Mouse (Mus musculus) heart, adult 2 months (tissue): ENCODE measurements around the gene Lpcat3. TPM values are rescaled to one million over a fixed set of nuclear protein-coding genes. Genes with fewer than 3 reads are reported as not detected.
A peak's percentile ranks its signal among the peaks of the same experiment; 100 is the strongest.

ENCODE experiments used
- DNase-seq, 2 experiments: peaks; one replicate each; pipeline ENCODE4 v3.0.0; 2021
- H3K27ac ChIP-seq: fragments of 200-600 bp; 2 replicates; pipeline ENCODE4 v1.8.1; 2022
- H3K27me3 ChIP-seq: fragments of 200-500 bp; 2 replicates; pipeline ENCODE4 v1.6.1; 2012; ENCODE audit warnings: mild to moderate bottlenecking, low read length, inconsistent platforms, mixed read lengths; ENCODE audit not compliant: control insufficient read depth, insufficient read depth
- H3K36me3 ChIP-seq: fragments of 200-500 bp; 2 replicates; pipeline ENCODE4 v1.6.1; 2012; ENCODE audit warnings: low read length, inconsistent platforms; ENCODE audit not compliant: control insufficient read depth, insufficient read depth
- H3K4me1 ChIP-seq: fragments of 200-500 bp; 2 replicates; pipeline ENCODE4 v1.6.1; 2011; ENCODE audit warnings: low read length; ENCODE audit not compliant: control insufficient read depth, insufficient read depth
- H3K4me3 ChIP-seq: fragments of 200-600 bp; 2 replicates; pipeline ENCODE4 v1.8.1; 2022
- H3K79me2 ChIP-seq: fragments of 200-500 bp; replicated peaks from 2 replicates; pipeline ENCODE4 v1.6.1; 2012; ENCODE audit warnings: mild to moderate bottlenecking, inconsistent platforms, low read length, moderate library complexity, mixed read lengths; ENCODE audit not compliant: control insufficient read depth, insufficient read depth
- H3K9ac ChIP-seq: fragments of 200-500 bp; 2 replicates; pipeline ENCODE4 v1.6.1; 2012; ENCODE audit warnings: low read depth, mild to moderate bottlenecking, control low read depth, inconsistent platforms, low read length, mixed read lengths
- CTCF ChIP-seq: fragments of 200-600 bp; IDR thresholded peaks from 2 replicates; pipeline ENCODE4 v1.8.1; 2022; ENCODE audit warnings: antibody characterized with exemption, mild to moderate bottlenecking, moderate library complexity
- EP300 ChIP-seq: fragments of 200-500 bp; IDR thresholded peaks from 2 replicates; pipeline ENCODE4 v1.6.1; 2011; ENCODE audit warnings: low read depth, low read length, control low read depth; ENCODE audit not compliant: insufficient read depth
- POLR2A ChIP-seq: fragments of 200-500 bp; IDR thresholded peaks from 2 replicates; pipeline ENCODE4 v1.6.1; 2011; ENCODE audit warnings: mild to moderate bottlenecking, low read depth, low read length, control low read depth; ENCODE audit not compliant: insufficient read depth
- WGBS: fragments of 180-500 bp; shearing (Covaris S2); methylation state at CpG from one replicate; pipeline ENCODE4 v1.1.7; 2018; 5-methylcytosine and 5-hydroxymethylcytosine counted together
- intact Hi-C: fragments of 180-260 bp; cut with DNase I; formaldehyde crosslinking; loops from one replicate; pipeline ENCODE4 v1.15.1; 2025
- polyA plus RNA-seq: library from polyadenylated mRNA; depleted of rRNA; stranded (reverse); fragments of >200 nt; gene quantifications from 2 replicates; pipeline ENCODE4 v1.2.3, GENCODE M21; 2012
- total RNA-seq, 2 experiments: library from RNA; stranded (reverse); gene quantifications; 2 replicates each; pipeline ENCODE4 v1.2.3; 2021

Gene Lpcat3
- total and polyA plus RNA-seq, 3 experiments, result 34.9 to 73.4 (median 40.5) TPM

DNA sequence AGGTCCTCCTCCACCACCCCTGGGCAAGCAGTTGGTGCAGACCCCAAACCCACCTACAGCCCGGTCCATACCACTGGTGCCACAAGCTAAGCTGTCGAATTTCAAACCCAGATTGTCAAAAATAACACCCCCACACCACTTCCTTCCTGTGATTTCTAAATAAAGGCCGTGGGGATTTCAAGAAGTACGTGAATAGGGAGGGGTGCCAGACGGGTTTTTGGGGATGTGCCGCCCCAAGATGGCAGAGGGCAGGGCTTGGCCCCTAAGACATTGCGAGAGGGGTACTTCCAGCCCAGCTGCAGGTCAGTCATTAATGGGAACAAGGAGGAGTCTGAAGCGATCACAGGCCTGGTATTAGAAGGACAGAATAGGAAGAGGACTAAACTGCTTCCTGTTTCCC lies 60.7 kb downstream of the Lpcat3 start:
- H3K36me3 ChIP-seq, result no peaks in the 10 kb centered on the region
- H3K27ac ChIP-seq, result no peak overlapping the region
- WGBS, result 46% methylated on average over 8 of the region's 8 CpGs
- TF ChIP-seq EP300, result no peak
- TF ChIP-seq POLR2A, result no peak
- TF ChIP-seq CTCF, result no peak
- intact Hi-C loops, result no loop called here
- no peak for DNase-seq
- H3K27me3 ChIP-seq, result no peaks in the 10 kb centered on the region
- no peaks in the 10 kb centered on the region; the same call in 1 of the 2 replicates for H3K4me1 ChIP-seq
- no peak overlapping the region for H3K9ac ChIP-seq
- H3K79me2 ChIP-seq, result no peaks in the 10 kb centered on the region
- H3K4me3 ChIP-seq, result no peak overlapping the region

DNA sequence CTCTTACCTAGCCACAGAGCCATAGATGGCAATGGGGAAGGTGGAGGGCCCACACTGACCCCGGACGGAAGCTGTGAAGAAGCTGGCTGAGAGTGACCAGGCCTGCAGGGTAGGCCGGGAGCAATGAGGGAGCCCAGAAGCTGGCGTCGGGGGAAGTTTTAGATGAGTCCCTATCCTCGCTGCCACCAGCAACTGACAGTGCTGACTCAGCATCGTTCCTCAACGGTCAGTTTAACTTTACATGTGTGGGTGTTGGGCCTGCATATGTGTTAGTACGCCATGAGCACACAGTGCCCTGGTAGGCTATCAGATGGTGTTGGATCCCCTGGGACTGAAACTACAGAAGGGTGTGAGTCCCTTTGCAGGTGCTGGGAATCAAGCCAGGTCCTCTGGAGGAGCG lies 61.6 kb downstream of the Lpcat3 start:
- intact Hi-C loops, result no loop called here

DNA sequence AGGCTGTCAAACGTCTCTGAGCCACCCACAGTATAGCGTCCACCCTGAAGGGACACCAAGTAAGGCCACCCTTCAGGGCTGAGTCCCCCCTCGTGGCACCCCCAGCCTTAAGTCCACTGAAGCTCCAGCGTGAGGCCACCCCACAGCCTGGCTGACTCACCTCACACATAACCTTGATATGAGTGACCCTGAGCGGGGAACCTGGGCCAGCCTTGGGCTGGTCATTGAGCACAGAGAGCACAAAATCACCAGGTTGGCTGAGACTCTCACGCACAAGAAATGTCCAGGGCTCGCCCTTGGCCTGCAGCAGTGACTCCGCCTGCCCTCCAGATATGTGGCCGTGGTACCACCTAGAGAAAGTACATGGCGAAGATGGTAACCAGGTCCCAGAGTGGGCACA lies 65.8 kb downstream of the Lpcat3 start:
- no peaks in the 10 kb centered on the region for H3K36me3 ChIP-seq
- 83% methylated on average over 10 of the region's 10 CpGs for WGBS
- H3K4me1 ChIP-seq, result no peaks in the 10 kb centered on the region
- H3K9ac ChIP-seq, result no peak overlapping the region
- intact Hi-C loops, result no loop called here
- no peaks in the 10 kb centered on the region for H3K79me2 ChIP-seq
- TF ChIP-seq EP300 (no peak), CTCF (no peak), POLR2A (no peak)
- no peak for DNase-seq
- H3K27me3 ChIP-seq, result no peaks in the 10 kb centered on the region
- no peak overlapping the region for H3K27ac ChIP-seq
- no peak overlapping the region for H3K4me3 ChIP-seq

More for the DNA sequence above, 61.6 kb downstream of the Lpcat3 start:
- 81% methylated on average over 10 of the region's 10 CpGs for WGBS
- Histone ChIP-seq H3K27ac (no peak overlapping the region), H3K9ac (no peak overlapping the region), H3K27me3 (no peaks in the 10 kb centered on the region), H3K79me2 (no peaks in the 10 kb centered on the region), H3K4me1 (no peaks in the 10 kb centered on the region; the same call in 1 of the 2 replicates), H3K36me3 (no peaks in the 10 kb centered on the region), H3K4me3 (no peak overlapping the region)
- TF ChIP-seq CTCF, result no peak
- no peak for TF ChIP-seq EP300
- no peak for TF ChIP-seq POLR2A
- no peak for DNase-seq

DNA sequence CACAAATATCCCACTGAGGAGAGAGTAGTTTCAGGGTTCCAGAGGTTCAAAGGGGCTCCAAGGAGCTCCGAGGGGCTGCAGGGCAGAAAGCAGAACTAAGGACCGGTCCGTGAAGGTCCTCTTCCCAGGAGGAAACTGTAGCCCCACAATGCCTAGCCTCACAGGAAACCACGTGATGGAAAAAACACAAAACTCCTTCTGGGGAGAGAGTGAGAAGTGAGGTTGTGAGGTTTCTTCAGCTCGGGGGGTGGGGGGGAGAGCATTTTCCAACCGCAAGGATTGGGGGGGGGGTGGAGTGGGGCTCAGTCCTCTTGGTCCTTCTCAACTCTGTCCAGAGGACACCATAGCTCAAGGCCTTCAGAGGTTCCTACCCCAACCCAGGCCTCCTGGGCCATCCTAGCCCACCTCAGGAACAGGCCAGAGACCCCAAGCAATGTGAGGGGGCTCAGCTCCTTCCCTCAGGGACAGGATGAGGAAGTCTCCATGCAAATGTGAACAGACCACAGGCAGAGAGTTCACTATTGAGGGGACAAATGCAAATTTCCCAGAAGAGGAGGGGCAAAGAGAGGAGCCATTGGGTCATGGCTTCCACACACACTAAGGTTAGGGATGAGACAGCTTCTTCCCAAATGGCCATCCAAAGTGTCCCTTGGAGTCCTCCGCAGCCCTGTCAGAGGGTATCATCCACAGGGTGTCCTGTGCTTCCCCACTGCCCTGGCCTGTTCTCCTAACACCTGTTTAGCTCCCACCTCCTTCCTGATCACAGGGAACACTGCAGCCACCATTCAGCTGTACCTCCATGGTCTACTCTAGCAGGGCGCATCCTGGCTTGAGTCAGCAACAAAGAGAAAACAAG lies 67.3 kb downstream of the Lpcat3 start:
- Histone ChIP-seq H3K9ac (no peak overlapping the region), H3K79me2 (no peaks in the 10 kb centered on the region), H3K27ac (no peak overlapping the region), H3K4me3 (no peak overlapping the region), H3K27me3 (no peaks in the 10 kb centered on the region), H3K36me3 (no peaks in the 10 kb centered on the region), H3K4me1 (no peaks in the 10 kb centered on the region)
- TF ChIP-seq CTCF (no peak), POLR2A (no peak), EP300 (no peak)
- peak in 1 of 2 experiments; percentile 48 for DNase-seq
- intact Hi-C loops, result no loop called here
- WGBS, result 46% methylated on average over 8 of the region's 8 CpGs

DNA sequence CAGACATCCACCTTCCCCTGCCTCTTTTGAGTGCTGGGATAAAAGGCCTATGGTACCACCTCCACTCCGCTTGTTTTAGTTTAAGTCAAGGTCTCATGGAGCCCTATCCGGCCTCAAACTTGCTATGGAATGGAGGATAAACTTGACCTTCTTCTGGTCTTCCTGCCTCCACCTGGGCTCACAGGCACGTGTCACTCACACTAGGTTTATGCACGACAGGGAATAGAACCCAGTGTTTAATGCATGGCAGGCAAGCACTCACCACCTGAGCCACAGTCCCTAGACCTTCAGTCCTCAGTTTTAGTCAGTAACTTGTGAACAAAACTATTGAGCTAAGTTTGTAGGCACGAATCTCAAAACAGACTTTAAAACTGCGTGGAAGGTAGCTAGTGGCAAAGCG lies 68.2 kb downstream of the Lpcat3 start:
- no peak overlapping the region for H3K9ac ChIP-seq
- no peak overlapping the region for H3K4me3 ChIP-seq
- H3K36me3 ChIP-seq, result no peaks in the 10 kb centered on the region
- WGBS, result 88% methylated on average over 7 of the region's 7 CpGs
- TF ChIP-seq POLR2A, result no peak
- no peak for TF ChIP-seq EP300
- TF ChIP-seq CTCF, result no peak
- H3K4me1 ChIP-seq, result no peaks in the 10 kb centered on the region
- no peak overlapping the region for H3K27ac ChIP-seq
- H3K27me3 ChIP-seq, result no peaks in the 10 kb centered on the region
- no peak for DNase-seq
- intact Hi-C loops, result no loop called here
- no peaks in the 10 kb centered on the region for H3K79me2 ChIP-seq

DNA sequence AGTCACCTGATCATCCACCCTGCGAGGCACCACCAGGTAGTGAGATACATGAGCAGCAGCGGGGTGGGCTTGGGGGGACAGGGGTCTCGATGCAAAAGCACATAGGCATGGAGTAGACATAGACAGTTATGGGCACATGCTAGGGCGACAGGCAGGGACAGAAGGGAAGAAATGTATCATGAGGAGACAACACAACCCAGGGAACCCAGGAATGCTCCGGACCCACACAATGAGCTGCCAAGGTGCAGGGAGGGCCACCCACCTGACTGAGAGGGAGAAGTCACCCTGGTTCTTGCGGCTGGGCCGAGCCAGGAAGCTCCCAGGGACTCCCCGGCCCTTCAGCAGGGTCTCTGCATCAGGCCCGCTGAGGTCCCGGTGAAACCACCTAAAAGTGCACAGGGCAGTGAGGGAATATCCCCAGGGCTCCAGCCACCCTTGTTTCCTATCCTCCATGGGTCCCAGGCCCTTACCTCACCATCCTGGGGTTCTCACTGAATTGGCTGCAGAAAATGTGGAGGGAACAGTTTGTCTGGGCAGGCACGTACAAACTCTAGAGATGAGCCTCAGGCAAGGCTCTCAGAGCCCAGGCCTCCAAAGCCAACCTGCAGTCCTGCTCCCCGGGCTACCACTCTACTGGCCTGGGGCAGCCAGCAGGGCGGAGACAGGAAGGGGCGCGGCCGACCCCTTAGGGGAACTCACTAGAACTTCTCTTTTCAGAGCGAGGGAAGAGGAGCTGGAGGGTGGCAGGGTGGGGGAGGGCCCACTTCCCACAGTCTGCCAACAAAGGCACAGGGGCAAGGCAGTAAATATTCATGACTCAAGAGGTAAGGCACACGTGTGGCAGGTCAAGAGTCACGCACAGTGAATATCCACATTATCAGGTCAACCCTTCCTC lies 69.9 kb downstream of the Lpcat3 start:
- 56% methylated on average over 19 of the region's 19 CpGs for WGBS

More for the DNA sequence above, 69.9 kb downstream of the Lpcat3 start:
- Histone ChIP-seq H3K27ac (no peak overlapping the region; the same call in 1 of the 2 replicates), H3K27me3 (no peaks in the 10 kb centered on the region), H3K9ac (no peak overlapping the region; the same call in 1 of the 2 replicates), H3K36me3 (no peaks in the 10 kb centered on the region), H3K79me2 (no peaks in the 10 kb centered on the region), H3K4me3 (no peak overlapping the region), H3K4me1 (no peaks in the 10 kb centered on the region)
- TF ChIP-seq POLR2A (no peak; the same call in 1 of the 2 replicates), CTCF (no peak), EP300 (no peak)
- DNase-seq, result peak; percentile 64 to 83
- intact Hi-C loops, result no loop called here
